Mouse (Mus musculus): ENCODE measurements around the gene Bhlha9. TPM values are rescaled to one million over a fixed set of nuclear protein-coding genes. Genes with fewer than 3 reads are reported as not detected.

Gene Bhlha9
- polyA plus RNA-seq, 1 experiment = 0.37 TPM

DNA sequence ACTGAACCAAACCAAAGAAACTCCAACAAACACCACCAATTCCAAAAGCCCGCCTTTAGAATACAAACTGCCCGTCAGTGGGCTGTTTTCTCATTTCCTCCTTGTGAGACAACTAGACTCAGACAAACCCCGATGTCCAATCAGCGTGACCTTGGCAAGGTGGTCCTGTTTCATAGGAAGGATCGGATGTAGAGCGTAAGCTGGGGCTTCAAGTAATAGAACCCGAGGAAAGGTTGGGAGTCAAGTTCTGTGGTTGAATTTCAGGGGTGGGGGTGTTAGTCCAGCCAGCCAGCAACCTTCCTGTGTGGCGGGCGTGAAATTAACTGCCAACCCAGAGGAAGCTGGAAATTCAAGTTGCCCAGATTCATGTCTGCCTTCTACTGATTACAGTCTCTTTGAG is 27.2 kb upstream of the Bhlha9 start:
- TF ChIP-seq CTCF (IDR thresholded peaks at IDR 0.05; ENCODE audit: borderline replicate concordance, extremely low read depth, insufficient read depth, insufficient read length) (no peak), POLR2A (IDR thresholded peaks at IDR 0.05; ENCODE audit: borderline replicate concordance, extremely low read depth, insufficient read depth, insufficient read length, poor library complexity, severe bottlenecking) (no peak)
- peak; percentile 18 for DNase-seq (ENCODE audit: low read depth)

DNA sequence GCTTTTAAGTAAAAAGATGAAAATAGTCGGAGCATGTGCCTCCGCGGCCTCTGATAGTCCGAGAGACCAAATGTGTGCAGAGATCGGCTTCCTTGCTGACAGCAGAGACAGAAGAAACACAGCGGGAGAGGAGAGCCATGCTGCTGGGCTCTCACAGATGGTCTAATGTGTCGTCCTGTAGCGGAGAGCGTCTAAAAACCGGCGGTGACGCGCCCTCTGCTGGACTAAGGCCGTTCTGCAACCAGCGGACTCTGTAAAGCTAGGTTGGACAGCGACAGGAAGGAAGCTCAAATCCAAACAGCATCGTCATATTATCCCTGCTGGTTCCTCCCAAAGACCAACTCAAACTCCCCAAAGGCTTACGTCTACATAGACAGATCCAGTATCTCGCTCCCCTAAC is 26.3 kb upstream of the Bhlha9 start:
- peak; percentile 95 for DNase-seq (ENCODE audit: low read depth)
- TF ChIP-seq CTCF (IDR thresholded peaks at IDR 0.05; ENCODE audit: borderline replicate concordance, extremely low read depth, insufficient read depth, insufficient read length) (peak; percentile 99), POLR2A (IDR thresholded peaks at IDR 0.05; ENCODE audit: borderline replicate concordance, extremely low read depth, insufficient read depth, insufficient read length, poor library complexity, severe bottlenecking) (peak; percentile 16; the same call in 1 of the 2 replicates)

DNA sequence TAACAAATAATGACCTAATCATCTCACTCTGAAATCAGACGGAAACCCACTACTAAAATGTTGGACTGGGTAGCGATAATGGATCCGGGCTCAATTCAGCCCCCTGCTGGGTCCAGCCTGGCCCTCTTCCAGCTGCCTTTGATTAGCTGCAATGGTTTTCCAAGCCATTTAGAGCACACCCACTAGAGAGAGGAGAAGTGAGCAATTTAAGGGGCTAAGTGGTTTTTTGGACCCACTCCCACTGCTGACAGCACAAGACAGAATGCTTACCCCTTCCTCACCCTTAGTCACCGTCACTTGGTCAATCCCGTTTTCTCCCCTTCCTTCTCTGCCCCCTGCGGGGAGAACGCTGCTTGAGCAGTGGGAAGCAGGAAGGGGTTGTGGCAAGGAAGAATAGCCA is 25.2 kb upstream of the Bhlha9 start:
- DNase-seq (ENCODE audit: low read depth) = peak; percentile 96
- no peak for TF ChIP-seq CTCF (IDR thresholded peaks at IDR 0.05; ENCODE audit: borderline replicate concordance, extremely low read depth, insufficient read depth, insufficient read length)
- no peak for TF ChIP-seq POLR2A (IDR thresholded peaks at IDR 0.05; ENCODE audit: borderline replicate concordance, extremely low read depth, insufficient read depth, insufficient read length, poor library complexity, severe bottlenecking)

DNA sequence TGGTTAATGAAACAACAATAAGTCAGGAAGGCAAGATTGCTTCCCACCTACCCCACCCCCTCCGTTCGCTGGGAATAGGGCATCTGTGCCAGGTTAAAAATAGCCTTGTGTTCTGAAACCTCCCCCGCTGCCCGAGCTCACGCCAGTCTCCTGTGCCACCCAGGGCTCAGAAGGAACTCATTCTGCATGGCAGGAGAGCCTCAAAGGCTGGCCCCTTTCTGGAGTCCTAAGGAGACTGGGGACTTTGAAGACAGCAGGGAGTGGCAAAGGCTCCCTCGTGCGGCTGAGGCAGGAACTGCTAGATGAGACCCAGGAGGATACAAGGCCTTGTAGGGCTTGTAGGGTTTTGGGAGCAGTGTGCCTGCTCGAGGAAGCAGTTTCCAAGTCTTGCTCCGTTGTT is 24.8 kb upstream of the Bhlha9 start:
- TF ChIP-seq CTCF (IDR thresholded peaks at IDR 0.05; ENCODE audit: borderline replicate concordance, extremely low read depth, insufficient read depth, insufficient read length) (peak; percentile 80), POLR2A (IDR thresholded peaks at IDR 0.05; ENCODE audit: borderline replicate concordance, extremely low read depth, insufficient read depth, insufficient read length, poor library complexity, severe bottlenecking) (no peak)
- peak; percentile 90 for DNase-seq (ENCODE audit: low read depth)

DNA sequence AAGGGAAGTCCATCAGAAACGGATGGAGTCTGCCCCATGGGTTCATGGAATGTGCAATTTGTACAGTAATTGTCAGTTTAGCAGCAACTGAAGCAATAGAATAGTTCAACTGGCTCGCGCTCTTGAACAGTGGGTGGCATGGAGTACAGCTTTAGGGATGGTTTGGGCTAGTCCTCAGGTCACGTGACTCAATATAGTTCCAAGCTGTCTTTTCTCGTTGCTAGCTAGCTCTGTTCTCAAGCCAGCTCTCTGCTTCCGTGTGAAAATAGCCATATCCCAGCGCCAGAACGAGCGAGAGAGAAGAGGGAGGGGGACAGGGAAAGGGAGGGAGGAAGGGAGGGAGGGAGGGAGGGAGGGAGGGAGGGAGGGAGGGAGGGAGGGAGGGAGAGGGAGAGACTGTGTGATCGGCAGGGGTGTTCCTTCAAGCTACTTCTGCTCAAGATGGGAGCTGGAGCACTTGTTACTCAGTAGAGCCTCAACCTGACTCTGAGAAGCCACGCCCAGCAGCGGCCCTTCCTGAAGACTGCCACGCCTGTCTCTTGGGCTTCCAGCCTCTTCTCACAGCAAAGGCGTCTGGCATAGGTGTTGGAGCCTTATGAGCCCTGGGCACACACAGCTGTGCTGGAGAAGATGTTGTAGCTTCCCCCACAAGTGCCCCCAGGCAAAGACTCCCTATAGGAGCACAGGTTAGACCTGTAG is 21.3 kb upstream of the Bhlha9 start:
- no peak for TF ChIP-seq CTCF (IDR thresholded peaks at IDR 0.05; ENCODE audit: borderline replicate concordance, extremely low read depth, insufficient read depth, insufficient read length)
- TF ChIP-seq POLR2A (IDR thresholded peaks at IDR 0.05; ENCODE audit: borderline replicate concordance, extremely low read depth, insufficient read depth, insufficient read length, poor library complexity, severe bottlenecking) = no peak
- DNase-seq (ENCODE audit: low read depth) = peak; percentile 36

DNA sequence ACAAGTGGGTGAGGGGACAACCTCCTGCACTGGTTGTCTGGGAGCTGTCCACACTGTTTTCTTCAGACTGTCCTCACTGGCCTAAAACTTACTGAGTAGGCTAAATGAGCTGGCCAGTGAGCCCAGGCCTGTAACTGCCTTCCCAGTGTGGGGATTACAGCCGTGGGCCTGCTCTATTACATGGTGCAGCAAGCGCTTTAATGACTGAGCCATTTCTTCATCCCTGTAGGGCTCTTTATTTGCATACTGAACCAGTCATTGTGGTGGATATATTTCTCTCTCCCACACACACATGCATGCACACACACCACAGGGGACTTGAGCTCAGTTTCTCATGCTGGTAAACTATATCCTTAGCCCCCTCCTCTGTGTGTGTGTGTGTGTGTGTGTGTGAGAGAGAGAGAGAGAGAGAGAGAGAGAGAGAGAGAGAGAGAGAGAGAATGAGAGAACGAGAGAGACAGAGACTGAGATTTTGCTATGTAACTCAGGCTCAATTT is 19.4 kb upstream of the Bhlha9 start:
- TF ChIP-seq CTCF (IDR thresholded peaks at IDR 0.05; ENCODE audit: borderline replicate concordance, extremely low read depth, insufficient read depth, insufficient read length) (no peak), POLR2A (IDR thresholded peaks at IDR 0.05; ENCODE audit: borderline replicate concordance, extremely low read depth, insufficient read depth, insufficient read length, poor library complexity, severe bottlenecking) (no peak)
- peak; percentile 26 for DNase-seq (ENCODE audit: low read depth)

DNA sequence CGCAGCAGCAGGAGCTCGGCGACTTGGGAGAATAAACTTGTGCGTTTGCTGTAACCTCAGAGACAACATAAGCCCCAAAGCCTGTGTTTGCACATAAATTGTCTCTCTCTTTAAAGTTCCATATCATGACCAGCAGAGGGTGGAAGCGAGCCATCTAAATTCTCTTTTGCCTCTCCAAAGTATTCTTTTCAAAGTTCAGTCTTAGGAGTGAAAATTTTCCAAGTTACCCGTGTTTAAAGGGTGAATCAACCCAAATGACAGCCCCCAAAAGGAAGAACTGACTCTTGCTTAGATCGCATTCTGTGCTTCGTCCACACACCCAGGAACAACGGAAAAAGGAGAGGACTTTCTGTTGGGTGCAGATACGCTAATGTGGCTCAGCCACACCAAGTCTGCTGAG is 17.2 kb upstream of the Bhlha9 start:
- DNase-seq (ENCODE audit: low read depth) = peak; percentile 79
- TF ChIP-seq CTCF (IDR thresholded peaks at IDR 0.05; ENCODE audit: borderline replicate concordance, extremely low read depth, insufficient read depth, insufficient read length) = peak; percentile 45; the same call in 1 of the 2 replicates
- no peak for TF ChIP-seq POLR2A (IDR thresholded peaks at IDR 0.05; ENCODE audit: borderline replicate concordance, extremely low read depth, insufficient read depth, insufficient read length, poor library complexity, severe bottlenecking)

DNA sequence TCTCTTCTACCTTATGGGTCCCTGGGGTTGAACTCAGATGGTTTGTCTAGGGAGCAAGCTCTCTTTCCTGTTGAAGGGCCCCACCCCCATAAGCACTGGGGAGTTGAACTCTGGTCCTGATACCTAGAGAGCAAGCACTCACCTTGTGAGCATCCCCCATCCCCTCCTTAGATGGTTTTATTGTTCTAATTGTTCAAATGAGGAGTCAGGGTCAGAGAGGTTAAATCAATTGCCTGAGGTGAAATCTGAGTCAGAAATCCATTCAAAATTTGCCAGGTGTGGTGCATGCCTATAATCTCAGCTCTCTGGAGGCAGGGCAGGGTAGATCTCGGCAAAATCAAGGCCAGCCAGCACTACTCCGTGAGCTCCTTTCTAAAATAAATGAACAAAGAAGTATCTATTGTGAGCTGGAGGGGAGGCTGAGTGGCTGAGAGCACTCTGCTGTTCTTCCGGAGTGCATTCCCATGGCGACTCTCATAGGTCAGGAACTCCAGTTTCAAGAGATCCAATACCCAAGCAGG is 14.8 kb upstream of the Bhlha9 start:
- TF ChIP-seq CTCF (IDR thresholded peaks at IDR 0.05; ENCODE audit: borderline replicate concordance, extremely low read depth, insufficient read depth, insufficient read length) (no peak), POLR2A (IDR thresholded peaks at IDR 0.05; ENCODE audit: borderline replicate concordance, extremely low read depth, insufficient read depth, insufficient read length, poor library complexity, severe bottlenecking) (no peak)
- no peak for DNase-seq (ENCODE audit: low read depth)

DNA sequence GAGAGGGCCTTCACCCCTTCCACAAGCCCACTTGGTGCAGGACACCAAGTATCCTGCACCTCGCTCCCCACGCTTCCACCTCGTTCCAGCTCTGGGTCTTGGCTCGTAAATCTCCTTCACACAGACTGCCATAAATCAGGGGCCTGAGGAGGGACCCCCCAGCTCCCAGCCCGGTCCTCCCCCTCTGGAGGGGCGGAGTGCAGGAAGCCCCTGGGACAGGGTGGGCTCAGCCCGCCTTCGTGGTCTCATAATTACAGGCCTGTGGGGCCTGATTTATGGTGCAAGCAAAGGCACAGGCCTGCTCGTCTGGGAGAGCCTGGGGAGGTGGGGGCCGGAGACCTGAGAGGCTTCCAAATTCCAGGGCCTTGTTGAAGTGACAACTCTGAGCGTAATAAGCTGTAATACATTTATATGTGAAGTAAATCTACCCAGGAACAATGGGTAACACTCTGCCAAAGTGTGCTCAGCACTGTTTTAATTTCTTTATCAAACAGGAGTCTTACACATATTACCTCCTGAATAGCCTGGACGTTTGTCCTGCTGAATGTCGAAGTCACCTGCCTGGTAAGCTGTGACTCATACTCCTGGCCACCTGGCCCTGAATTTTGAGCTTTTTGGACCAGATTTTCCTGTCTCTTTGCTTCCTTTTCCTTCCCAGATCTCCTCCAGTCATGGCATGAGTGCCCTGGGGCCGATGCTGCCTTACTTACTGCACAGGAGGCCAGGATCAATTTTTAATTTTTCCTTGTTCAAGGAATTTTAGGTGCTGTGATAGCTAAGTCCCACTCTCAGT is 12.9 kb upstream of the Bhlha9 start:
- no peak for DNase-seq (ENCODE audit: low read depth)
- TF ChIP-seq CTCF (IDR thresholded peaks at IDR 0.05; ENCODE audit: borderline replicate concordance, extremely low read depth, insufficient read depth, insufficient read length) (no peak), POLR2A (IDR thresholded peaks at IDR 0.05; ENCODE audit: borderline replicate concordance, extremely low read depth, insufficient read depth, insufficient read length, poor library complexity, severe bottlenecking) (no peak)

DNA sequence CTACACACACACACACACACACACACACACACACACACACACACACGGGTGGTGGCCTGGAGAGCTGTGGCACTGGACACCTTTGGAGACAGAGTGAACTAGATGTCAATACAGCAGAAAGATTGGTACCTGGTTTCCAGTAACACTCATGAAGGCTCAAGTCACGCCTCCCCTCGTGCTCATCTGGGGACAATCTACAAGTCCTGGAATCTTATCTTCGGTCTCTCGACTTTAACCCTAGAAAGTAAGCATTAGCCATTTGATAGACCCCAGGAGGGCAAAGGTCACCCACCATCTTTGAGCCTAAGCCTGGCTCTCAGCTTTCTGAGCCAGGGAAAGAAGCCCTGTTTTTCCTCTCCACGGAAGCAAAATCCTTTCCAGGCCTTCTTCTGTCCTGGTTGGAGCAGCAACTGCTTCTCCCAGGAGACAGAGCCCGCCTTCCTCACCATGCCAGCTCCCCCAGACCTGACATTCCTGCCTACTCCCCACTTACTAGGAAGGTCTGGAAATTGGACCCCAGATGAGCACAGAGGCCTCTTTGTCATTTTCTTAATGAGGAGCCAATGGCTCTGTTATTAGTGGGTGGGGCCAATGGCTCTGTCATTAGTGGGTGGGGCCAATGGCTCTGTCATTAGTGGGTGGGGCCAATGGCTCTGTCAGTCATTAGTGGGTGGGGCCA is 10.3 kb upstream of the Bhlha9 start:
- no peak for DNase-seq (ENCODE audit: low read depth)
- TF ChIP-seq CTCF (IDR thresholded peaks at IDR 0.05; ENCODE audit: borderline replicate concordance, extremely low read depth, insufficient read depth, insufficient read length) = no peak
- no peak for TF ChIP-seq POLR2A (IDR thresholded peaks at IDR 0.05; ENCODE audit: borderline replicate concordance, extremely low read depth, insufficient read depth, insufficient read length, poor library complexity, severe bottlenecking)
